Mouse (Mus musculus) megakaryocyte, embryonic 14.5 days (primary cell): Measurements from ENCODE around the gene Gm13271.

ENCODE experiments used
- FLI1 ChIP-seq: IDR thresholded peaks from 2 replicates; pipeline ENCODE4 v1.6.1; 2012; ENCODE audit warnings: low read length, inconsistent platforms, mixed read lengths
- GATA1 ChIP-seq: IDR thresholded peaks from 3 replicates; pipeline ENCODE4 v1.6.1; 2012; ENCODE audit warnings: mixed read lengths, low read length, inconsistent platforms, borderline replicate concordance

- TF ChIP-seq GATA1 (no peak), FLI1 (no peak)
These were observed 39.6 kb upstream of the Gm13271 start for GRCm38 (mm10) chr4:88715059-88715458.
